Mouse (Mus musculus) myocyte (in vitro differentiated cells): Measurements from ENCODE around the gene Csnk1d. TPM values are rescaled to one million over a fixed set of nuclear protein-coding genes. Genes with fewer than 3 reads are reported as not detected.

Source experiments
- H3K27me3 ChIP-seq: one replicate; pipeline ENCODE4 v1.6.1; 2011; ENCODE audit not compliant: control insufficient read depth, insufficient read depth, insufficient read length
- H3K36me3 ChIP-seq: one replicate; pipeline ENCODE4 v1.6.1; 2011; ENCODE audit not compliant: control insufficient read depth, insufficient read depth
- H3K4me2 ChIP-seq: one replicate; pipeline ENCODE4 v1.6.1; 2011; ENCODE audit warnings: low read depth, control low read depth
- H3K4me3 ChIP-seq: one replicate; pipeline ENCODE4 v1.5.1; 2011; ENCODE audit warnings: mild to moderate bottlenecking, control low read depth, moderate library complexity
- H3K79me2 ChIP-seq: one replicate; pipeline ENCODE4 v1.6.1; 2011; ENCODE audit not compliant: control insufficient read depth, insufficient read depth
- H3ac ChIP-seq: one replicate; pipeline ENCODE4 v1.6.1; 2011; ENCODE audit not compliant: control insufficient read depth, insufficient read length
- CEBPB ChIP-seq: IDR thresholded peaks from 2 replicates; pipeline ENCODE4 v1.6.1; 2011; ENCODE audit warnings: mild to moderate bottlenecking, moderate library complexity; ENCODE audit not compliant: poor library complexity, insufficient read depth, severe bottlenecking
- E2F4 ChIP-seq: IDR thresholded peaks from one replicate; pipeline ENCODE4 v1.6.1; 2011; ENCODE audit warnings: mild to moderate bottlenecking, control low read depth, moderate library complexity; ENCODE audit not compliant: insufficient read depth
- MAX ChIP-seq: IDR thresholded peaks from one replicate; pipeline ENCODE4 v1.6.1; 2011; ENCODE audit warnings: low read depth, mild to moderate bottlenecking, control low read depth
- MYOD1 ChIP-seq, 3 experiments: IDR thresholded peaks; one replicate each; pipeline ENCODE4 v1.6.1; 2011; ENCODE audit warnings: control low read depth in 2 of 3, low read depth in 2 of 3, mild to moderate bottlenecking in 2 of 3, moderate library complexity in 1 of 3; ENCODE audit not compliant: insufficient read length in 2 of 3, control insufficient read depth in 1 of 3
- MYOG ChIP-seq, 3 experiments: IDR thresholded peaks; one replicate each; pipeline ENCODE4 v1.6.1; 2011; ENCODE audit warnings: control low read depth in 2 of 3, low read depth in 2 of 3, mild to moderate bottlenecking in 2 of 3; ENCODE audit not compliant: insufficient read length in 2 of 3, control insufficient read depth in 1 of 3, insufficient read depth in 1 of 3
- POLR2A ChIP-seq: IDR thresholded peaks from one replicate; pipeline ENCODE4 v1.6.1; 2011; ENCODE audit warnings: low read depth, mild to moderate bottlenecking, control low read depth, moderate library complexity; ENCODE audit not compliant: insufficient read length
- POLR2AphosphoS2 ChIP-seq: IDR thresholded peaks from one replicate; pipeline ENCODE4 v1.6.1; 2011; ENCODE audit warnings: low read depth, control low read depth; ENCODE audit not compliant: insufficient read length
- REST ChIP-seq: IDR thresholded peaks from one replicate; pipeline ENCODE4 v1.6.1; 2011; ENCODE audit warnings: mild to moderate bottlenecking, control low read depth, moderate library complexity; ENCODE audit not compliant: insufficient read depth, insufficient read length
- SRF ChIP-seq: IDR thresholded peaks from one replicate; pipeline ENCODE4 v1.6.1; 2011; ENCODE audit warnings: low read depth; ENCODE audit not compliant: control insufficient read depth, insufficient read length
- TCF12 ChIP-seq: IDR thresholded peaks from one replicate; pipeline ENCODE4 v1.6.1; 2011; ENCODE audit warnings: mild to moderate bottlenecking, control low read depth; ENCODE audit not compliant: poor library complexity, insufficient read depth, severe bottlenecking
- TCF3 ChIP-seq: IDR thresholded peaks from one replicate; pipeline ENCODE4 v1.6.1; 2011; ENCODE audit warnings: low read depth, control low read depth; ENCODE audit not compliant: insufficient read length
- USF1 ChIP-seq: IDR thresholded peaks from one replicate; pipeline ENCODE4 v1.6.1; 2011; ENCODE audit warnings: low read depth, mild to moderate bottlenecking, control low read depth, moderate library complexity
- polyA plus RNA-seq: library from polyadenylated mRNA; unstranded; fragments of >200 nt; fragmentation: generic; extraction: Trizol; gene quantifications from one replicate; pipeline ENCODE4 v1.2.1, GENCODE M21; 2012; ENCODE audit warnings: missing spikeins

Gene Csnk1d
- polyA plus RNA-seq, 1 experiment, result 79.5 TPM

DNA sequence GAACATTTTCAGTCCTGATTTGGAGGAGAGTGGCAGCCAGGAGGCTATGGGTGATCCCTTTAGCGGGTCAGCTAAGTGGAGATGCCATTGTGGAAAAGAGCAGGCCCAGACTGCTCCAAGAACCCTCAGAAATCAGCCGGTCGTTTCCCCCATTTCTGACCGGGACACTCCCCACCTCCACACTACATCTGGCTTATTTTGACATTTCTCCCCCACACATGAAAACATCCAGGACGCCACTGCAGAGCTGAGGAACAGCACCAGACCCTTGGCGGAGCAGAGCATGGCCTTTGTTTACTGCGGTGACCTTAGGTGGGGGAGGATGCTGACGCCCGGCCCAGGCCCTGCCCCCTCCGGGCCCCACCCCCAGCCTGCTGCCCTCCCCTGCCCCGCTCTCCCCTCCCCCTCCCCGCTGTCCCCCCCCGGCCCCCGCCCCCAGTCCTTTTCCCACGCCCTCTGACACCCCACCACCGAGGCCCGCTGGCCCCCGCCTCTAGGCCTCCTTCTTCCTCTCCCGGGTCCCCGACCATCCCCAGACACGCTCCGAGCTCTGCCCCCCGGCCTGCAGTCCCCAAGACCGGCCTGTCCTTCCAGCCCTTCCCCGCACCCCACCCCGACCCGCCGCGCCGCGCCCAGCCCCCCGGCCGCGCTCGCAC is 876 bp downstream of the Csnk1d start:
- H3K4me2 ChIP-seq, result peak overlapping the region; percentile 83
- H3ac ChIP-seq, result peak overlapping the region; percentile 61
- H3K27me3 ChIP-seq, result no peaks in the 10 kb centered on the region
- peaks cover 4% of the 10 kb centered on the region for H3K36me3 ChIP-seq
- H3K79me2 ChIP-seq, result peaks cover 51% of the 10 kb centered on the region
- TF ChIP-seq POLR2AphosphoS2 (no peak), REST (no peak), MAX (no peak), TCF12 (no peak)
- H3K4me3 ChIP-seq, result peak overlapping the region; percentile 67

DNA sequence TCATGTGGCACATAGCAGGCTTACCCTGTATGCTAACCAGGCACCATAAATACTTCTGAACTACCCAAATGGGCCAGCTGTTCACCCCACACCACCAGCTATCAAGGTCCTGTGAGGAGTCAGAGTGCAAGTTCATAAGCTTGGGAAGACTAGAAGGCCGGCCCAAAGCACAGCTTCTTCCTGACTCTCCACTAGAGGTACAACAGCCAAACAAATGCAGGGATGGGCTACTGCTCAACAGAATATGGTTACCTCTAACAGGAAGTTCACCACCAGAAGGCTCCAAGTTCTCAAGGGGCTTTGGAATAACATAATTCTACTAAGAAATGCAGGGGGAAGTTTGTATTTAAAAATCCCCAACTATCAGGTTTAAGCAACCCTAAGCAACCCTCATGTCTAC is 1.6 kb downstream of the Csnk1d start:
- TF ChIP-seq TCF3 (no peak), E2F4 (no peak), MYOG (IDR thresholded peaks at IDR 0.05; ENCODE audit: control insufficient read depth in 1 of 3, insufficient read depth in 1 of 3, insufficient read length in 2 of 3, low read depth in 2 of 3) (peak in 2 of 3 experiments; percentile 29 to 38), TCF12 (no peak), MYOD1 (IDR thresholded peaks at IDR 0.05; ENCODE audit: control insufficient read depth in 1 of 3, insufficient read length in 2 of 3, low read depth in 2 of 3) (peak in 1 of 3 experiments; percentile 30), CEBPB (no peak), USF1 (no peak), REST (no peak), SRF (no peak), POLR2A (no peak), POLR2AphosphoS2 (no peak), MAX (no peak)
- peaks cover 4% of the 10 kb centered on the region for H3K36me3 ChIP-seq
- peak overlapping the region; percentile 67 for H3K4me3 ChIP-seq

DNA sequence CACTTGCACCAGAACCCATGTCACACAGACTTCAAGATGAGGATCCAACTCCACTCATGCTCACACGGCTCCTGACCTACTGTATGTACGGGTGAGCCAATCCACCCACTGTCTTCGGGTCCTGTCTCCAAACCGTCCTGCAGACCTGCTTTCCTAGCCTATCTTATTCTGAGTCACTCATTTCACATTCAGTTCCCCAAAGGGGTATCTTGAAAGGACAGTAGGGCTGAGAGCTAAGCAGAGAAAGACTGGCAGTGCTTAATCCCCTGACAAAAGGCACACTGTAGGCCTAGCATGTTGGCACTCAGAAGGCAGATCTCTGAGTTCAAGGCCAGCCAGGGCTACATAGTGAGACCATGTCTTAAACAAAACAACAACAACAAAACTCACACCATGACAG is 2.7 kb downstream of the Csnk1d start:
- Histone ChIP-seq H3K36me3 (peaks cover 4% of the 10 kb centered on the region), H3ac (no peak overlapping the region), H3K27me3 (no peaks in the 10 kb centered on the region), H3K4me3 (no peak overlapping the region), H3K79me2 (peaks cover 66% of the 10 kb centered on the region), H3K4me2 (peak overlapping the region; percentile 83)
- TF ChIP-seq TCF3, result no peak
- no peak for TF ChIP-seq REST
- TF ChIP-seq E2F4, result no peak
- no peak for TF ChIP-seq CEBPB
- no peak for TF ChIP-seq TCF12
- no peak for TF ChIP-seq SRF
- no peak for TF ChIP-seq MYOG (IDR thresholded peaks at IDR 0.05; ENCODE audit: control insufficient read depth in 1 of 3, insufficient read depth in 1 of 3, insufficient read length in 2 of 3, low read depth in 2 of 3)
- no peak for TF ChIP-seq POLR2AphosphoS2
- no peak for TF ChIP-seq POLR2A
- TF ChIP-seq USF1, result no peak
- no peak for TF ChIP-seq MAX
- no peak for TF ChIP-seq MYOD1 (IDR thresholded peaks at IDR 0.05; ENCODE audit: control insufficient read depth in 1 of 3, insufficient read length in 2 of 3, low read depth in 2 of 3)

More for the DNA sequence above, 1.6 kb downstream of the Csnk1d start:
- Histone ChIP-seq H3K4me2 (peak overlapping the region; percentile 83), H3ac (no peak overlapping the region), H3K79me2 (peaks cover 55% of the 10 kb centered on the region), H3K27me3 (no peaks in the 10 kb centered on the region)

DNA sequence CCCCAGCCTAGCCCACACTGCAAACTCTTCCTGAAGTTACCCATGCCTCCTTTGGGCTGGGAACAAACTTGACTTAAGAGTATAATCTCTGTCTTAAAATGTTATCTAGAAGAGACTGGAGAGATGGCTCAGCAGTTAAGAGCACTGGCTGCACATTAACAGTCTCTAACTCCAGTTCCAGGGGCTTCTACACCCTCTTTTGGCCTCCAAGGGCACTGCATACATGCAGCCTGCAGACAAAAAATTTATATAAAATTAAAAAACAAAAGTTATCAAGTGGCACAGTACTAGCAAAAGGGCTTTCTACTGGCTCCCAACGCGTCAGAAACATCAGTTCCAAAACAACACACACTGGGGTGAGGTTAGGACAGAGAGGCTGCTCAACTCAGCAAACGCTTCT is 3.5 kb downstream of the Csnk1d start:
- Histone ChIP-seq H3K79me2 (peaks cover 74% of the 10 kb centered on the region), H3K36me3 (peaks cover 12% of the 10 kb centered on the region), H3K4me3 (no peak overlapping the region), H3K27me3 (no peaks in the 10 kb centered on the region), H3ac (no peak overlapping the region), H3K4me2 (peak overlapping the region; percentile 10)
- TF ChIP-seq MAX, result no peak
- no peak for TF ChIP-seq USF1
- no peak for TF ChIP-seq TCF3
- TF ChIP-seq CEBPB, result no peak
- TF ChIP-seq REST, result no peak
- TF ChIP-seq POLR2AphosphoS2, result no peak
- TF ChIP-seq POLR2A, result no peak
- no peak for TF ChIP-seq MYOG (IDR thresholded peaks at IDR 0.05; ENCODE audit: control insufficient read depth in 1 of 3, insufficient read depth in 1 of 3, insufficient read length in 2 of 3, low read depth in 2 of 3)
